Mouse (Mus musculus) lung, postnatal 36 days (tissue): ENCODE data around the gene Arl5b.

Experiments
- DNase-seq: peaks from one replicate; pipeline ENCODE4 v3.0.0; 2022; ENCODE audit warnings: mixed read lengths

Gene Arl5b

GRCm38 (mm10) chr2:15049117-15049873, at the start of gene Arl5b:
Arl5b (plus strand) TSS chr2:15049395.
- peak; percentile 98 for DNase-seq

GRCm38 (mm10) chr2:15007531-15007930, 41.7 kb upstream of the Arl5b start:
- DNase-seq: no peak

GRCm38 (mm10) chr2:15008072-15008471, 41.1 kb upstream of the Arl5b start:
- DNase-seq: no peak

DNA sequence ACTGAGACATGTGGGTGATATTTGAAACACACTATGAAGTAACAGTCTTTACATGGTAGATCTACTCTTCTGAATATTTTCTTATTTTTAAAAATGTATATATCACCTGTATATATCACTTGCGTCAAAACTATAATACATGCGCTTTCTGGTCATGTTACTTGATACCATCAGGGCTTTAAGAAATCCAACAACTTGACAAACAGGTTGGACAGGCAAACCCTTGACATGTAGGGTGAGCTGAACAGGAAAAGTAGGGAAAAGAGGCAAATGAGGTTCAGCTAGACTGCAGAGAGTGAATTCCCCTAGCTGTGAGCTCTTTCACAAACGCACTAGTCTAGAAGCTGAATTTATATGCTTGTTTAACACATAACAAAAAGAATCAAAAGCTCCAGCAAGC, 22.4 kb upstream of the Arl5b start:
- DNase-seq: peak; percentile 45

- no peak for DNase-seq
These were observed 21.4 kb upstream of the Arl5b start for GRCm38 (mm10) chr2:15027816-15028215.

DNA sequence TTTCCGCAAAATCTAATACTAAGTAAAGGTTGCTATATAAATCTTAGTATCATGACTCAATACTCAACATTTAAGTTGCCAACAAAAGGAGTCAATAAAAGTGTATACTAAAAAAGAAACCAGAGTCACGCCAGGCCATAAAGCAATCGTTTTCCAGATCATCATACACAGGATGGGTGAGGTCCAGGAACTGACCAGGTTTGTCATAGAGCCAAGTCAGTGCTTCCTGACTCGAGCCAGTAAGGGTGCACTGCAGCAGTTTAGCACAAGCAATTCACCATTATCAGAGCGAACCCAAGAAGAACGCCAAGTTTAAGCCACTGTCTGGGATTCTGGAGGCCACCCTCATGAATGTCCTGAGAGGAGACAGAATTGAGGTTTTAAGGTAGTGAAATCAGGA, 10.5 kb upstream of the Arl5b start:
- DNase-seq: peak; percentile 85

GRCm38 (mm10) chr2:15040326-15040725, 8.9 kb upstream of the Arl5b start:
- DNase-seq: peak; percentile 63

GRCm38 (mm10) chr2:15054496-15054895, 5.3 kb downstream of the Arl5b start:
- DNase-seq: no peak

GRCm38 (mm10) chr2:15054945-15055637, 5.9 kb downstream of the Arl5b start, which contains the start of gene Nsun6:
Nsun6 (minus strand) TSS chr2:15055069.
- DNase-seq: peak; percentile 98

GRCm38 (mm10) chr2:15055741-15056151, 6.6 kb downstream of the Arl5b start:
- peak; percentile 51 for DNase-seq

DNA sequence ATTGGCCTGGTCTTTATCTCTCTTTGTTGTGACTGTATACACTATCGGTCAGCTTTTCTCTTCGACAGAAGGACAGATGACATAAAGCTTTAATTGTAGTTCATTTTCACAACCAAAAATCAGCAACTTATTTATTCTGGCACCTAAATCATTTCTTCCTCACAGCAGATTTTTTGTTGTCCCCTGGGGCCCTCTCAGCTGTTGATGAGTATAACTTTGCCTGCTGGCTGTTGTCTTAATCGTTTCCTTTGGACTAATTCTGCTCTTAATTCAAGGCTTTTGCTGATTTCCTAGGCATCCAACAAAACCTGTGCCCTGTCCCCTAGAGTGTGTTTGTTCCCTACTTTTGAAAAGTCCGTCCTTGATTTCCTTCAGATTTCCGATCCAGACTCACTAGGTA, 9.0 kb downstream of the Arl5b start:
- no peak for DNase-seq

GRCm38 (mm10) chr2:15060856-15061255, 11.7 kb downstream of the Arl5b start:
- DNase-seq: no peak

DNA sequence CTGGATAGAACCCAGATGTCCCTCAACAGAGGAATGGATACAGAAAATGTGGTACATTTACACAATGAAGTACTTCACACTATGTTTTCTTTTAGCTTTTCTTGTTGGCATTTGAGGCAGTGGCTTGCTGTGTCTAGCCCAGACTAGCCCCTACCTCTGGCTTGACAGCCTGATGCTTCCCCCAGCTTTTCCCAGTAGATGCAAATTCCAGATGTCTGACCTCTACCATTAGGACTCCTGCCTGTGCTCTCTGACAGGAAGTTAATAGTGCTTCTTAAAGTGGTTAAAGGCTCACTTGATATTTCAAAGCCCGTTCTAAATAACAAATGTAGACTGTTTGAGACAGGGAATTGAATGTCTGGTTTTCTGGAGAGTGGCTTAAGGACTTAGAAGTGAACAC, 14.6 kb downstream of the Arl5b start:
- DNase-seq: no peak

DNA sequence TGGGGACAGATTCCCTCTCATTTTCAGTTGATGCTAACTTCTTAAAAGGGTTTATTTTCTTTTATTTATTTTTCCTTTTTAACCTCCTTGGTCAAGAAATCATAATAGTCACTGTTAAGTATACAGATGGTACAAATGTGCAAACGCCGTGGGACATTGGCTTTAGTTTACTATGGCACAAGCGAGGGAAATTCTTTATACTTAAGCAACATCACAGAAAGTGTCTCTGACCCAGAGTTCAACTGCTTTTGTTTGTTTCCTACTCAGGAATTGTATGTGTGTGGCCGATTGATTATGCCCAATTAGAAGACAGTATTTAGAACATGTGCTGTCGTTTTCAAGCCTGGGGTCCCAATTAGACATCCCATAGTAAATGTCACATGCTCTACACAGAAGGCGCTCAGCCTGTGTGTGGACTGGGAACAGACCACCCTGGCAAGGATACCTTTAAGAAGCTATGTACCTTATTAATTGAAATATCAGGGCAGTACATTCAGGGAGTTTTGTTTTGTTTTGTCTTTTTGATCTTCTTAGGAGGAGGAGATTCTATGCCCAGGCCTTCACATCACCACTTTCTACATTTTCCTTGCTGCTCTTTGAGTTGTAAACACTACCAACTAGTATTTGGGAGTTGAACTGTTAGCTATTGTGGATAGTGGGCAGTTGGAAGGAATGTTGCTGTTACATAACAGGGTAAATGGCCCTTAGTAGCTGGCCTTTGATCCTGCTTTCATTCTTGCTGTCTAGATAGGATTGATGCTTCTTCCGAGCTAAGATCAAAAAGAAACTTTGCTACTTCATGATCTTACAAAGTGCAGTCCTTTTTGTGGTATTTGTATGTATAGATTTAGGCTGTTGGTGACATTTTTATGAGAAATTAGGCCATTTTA, 15.4 kb downstream of the Arl5b start:
- peak; percentile 23 for DNase-seq

- no peak for DNase-seq
These were observed 16.3 kb downstream of the Arl5b start for GRCm38 (mm10) chr2:15065447-15065846.

DNA sequence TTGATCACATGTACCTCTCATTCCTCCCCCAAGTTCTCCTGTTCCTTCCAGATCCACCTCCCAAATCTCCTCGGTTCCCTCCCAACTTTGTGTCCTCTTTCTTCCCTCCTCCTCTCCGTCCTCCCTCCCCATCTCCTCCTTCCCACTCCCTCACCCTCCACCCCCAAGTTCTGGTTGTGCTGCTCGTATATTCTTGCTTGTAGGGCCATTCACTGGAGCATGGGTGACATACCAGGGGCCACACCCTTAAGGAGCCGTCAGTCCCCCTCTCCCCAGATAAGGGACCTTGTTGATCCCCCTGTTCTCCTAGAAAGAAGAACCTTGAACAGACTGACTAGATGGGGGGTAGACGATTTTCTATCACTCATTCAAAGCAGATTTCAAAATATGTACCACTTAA, 17.9 kb downstream of the Arl5b start:
- DNase-seq: no peak

DNA sequence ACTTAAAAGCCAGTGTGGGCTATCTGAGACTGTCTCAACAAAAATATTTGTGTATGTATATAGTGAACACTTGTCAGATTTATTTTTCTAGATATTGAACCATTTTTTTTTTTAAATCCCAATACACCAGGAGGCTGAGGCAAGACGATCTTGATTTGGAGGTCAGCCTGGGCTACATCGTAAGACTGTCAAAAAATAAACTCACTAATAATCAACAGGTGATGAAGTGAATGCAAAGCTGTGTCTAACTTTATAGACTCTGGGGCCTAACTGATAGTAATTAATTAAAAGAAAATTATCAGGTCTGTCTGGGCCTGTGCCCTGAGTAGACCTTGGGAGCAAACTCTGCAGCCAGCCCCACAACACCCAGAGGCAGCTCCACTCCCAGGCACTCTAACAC, 34.5 kb downstream of the Arl5b start:
- DNase-seq: no peak

GRCm38 (mm10) chr2:15087308-15087707, 38.1 kb downstream of the Arl5b start:
- DNase-seq: peak; percentile 25

DNA sequence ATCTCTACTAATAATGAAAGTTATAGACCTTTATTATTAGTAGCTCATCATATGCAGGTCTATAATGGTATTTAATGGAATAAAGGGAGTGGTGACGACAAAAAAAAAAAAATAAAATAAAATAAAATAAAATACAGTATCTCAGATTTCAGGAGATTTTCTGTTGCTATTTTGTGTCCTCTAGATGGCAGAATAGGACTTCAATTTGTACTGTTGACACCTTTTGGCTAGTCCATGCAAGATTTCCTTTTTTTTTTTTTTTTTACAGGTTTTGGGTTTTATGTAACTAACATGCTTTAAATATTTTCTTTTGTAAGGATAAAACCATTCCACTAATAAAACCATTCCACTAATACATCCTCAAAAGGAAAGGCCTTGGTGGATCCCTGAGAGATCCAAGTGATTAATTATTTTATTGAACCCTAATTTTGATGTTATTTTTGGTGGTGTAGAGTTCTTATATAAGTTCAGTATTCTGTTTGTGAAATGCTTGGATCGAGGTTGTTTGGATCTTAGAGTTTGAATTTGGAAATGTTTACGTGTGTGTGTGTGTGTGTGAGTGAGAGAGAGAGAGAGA, 47.4 kb downstream of the Arl5b start:
- no peak for DNase-seq

GRCm38 (mm10) chr2:15104386-15104785, 55.2 kb downstream of the Arl5b start:
- DNase-seq: no peak

DNA sequence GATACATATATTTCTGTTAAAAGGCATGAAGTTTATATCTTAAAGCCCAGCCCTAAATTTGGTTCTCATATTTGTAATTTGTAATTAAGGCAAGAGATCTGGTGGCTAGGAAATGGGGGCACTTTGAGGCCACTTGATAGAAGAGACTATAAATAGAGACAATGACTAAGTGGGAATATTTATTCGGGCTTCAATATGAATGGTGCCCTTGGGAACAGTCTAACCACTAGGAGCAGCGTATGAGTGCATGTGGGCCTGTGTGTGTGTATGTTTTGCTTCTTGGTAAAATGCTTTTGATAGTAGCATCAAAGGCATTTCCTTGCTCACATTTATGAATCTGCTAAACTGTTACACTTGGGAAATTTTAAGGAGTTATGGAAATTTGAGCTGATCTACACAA, 62.1 kb downstream of the Arl5b start:
- DNase-seq: no peak

GRCm38 (mm10) chr2:15111808-15112440, 62.7 kb downstream of the Arl5b start:
- no peak for DNase-seq
